Mouse (Mus musculus): Measurements from ENCODE around the gene Tmem208. TPM values are rescaled to one million over a fixed set of nuclear protein-coding genes. Genes with fewer than 3 reads are reported as not detected.

The Tmem208 gene
- polyA plus RNA-seq, 1 experiment from 2014 or later = 88.6 TPM

DNA sequence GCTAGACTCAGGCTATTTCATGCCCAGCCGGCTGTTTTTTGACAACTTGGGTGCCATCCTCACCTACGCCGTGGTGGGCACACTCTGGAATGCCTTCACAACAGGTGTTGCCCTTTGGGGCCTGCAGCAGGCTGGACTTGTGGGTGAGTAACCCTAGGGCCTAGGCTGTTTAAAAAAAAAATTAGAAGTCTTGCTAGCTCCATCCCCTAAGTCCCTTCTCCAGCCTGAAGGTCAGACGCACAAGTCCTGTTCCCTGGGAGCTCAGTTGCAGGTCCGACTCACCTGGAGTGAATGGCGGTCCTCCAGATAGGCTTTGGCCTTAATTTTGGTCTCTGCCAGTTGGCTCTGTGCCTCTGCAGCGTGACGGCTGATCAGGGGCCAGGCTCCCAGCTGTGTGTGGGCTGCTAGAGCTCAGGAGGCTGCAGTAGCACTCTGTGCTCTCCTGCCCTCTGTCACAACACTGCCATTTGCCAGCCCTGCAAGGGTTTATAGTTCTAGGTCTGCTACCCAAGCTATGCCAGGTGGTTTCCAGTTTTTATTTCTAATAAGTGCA lies 27.5 kb downstream of the Tmem208 start:
- 78% methylated on average over 8 of the region's 8 CpGs for WGBS
- Histone ChIP-seq H3K36me3 (ENCODE audit: control insufficient read depth, insufficient read depth, low read length) (no peaks in the 10 kb centered on the region), H3K27me3 (ENCODE audit: control insufficient read depth, insufficient read depth, low read length) (0 out of 2 replicates have a peak, but pooled peaks cover 5% of the 10 kb centered on the region), H3K4me2 (ENCODE audit: low read length) (no peak overlapping the region), H3K9ac (ENCODE audit: low read length) (no peak overlapping the region), H3K27ac (replicated peaks in 1 of 2; ENCODE audit: control insufficient read depth in 1 of 2, insufficient read depth in 1 of 2, low read depth in 2 of 2, low read length in 2 of 2) (no peak overlapping the region), H3K9me3 (ENCODE audit: control insufficient read depth, low read length) (no peaks in the 10 kb centered on the region), H3K4me1 (ENCODE audit: control insufficient read depth in 2 of 2, insufficient read depth in 2 of 2, low read length in 2 of 2) (peaks cover 14 to 15% of the 10 kb centered on the region in 2 experiments), H3K4me3 (ENCODE audit: control insufficient read depth in 1 of 2, insufficient read depth in 1 of 2, low read depth in 1 of 2, low read length in 2 of 2) (no peak overlapping the region)
- no peak for ATAC-seq (ENCODE audit: insufficient number of reproducible peaks, insufficient read depth, low FRiP score, low read depth)

GRCm38 (mm10) chr8:105354549-105354948 lies 28.4 kb downstream of the Tmem208 start:
- Histone ChIP-seq H3K36me3 (ENCODE audit: control insufficient read depth, insufficient read depth, low read length) (no peaks in the 10 kb centered on the region), H3K27ac (replicated peaks in 1 of 2; ENCODE audit: control insufficient read depth in 1 of 2, insufficient read depth in 1 of 2, low read depth in 2 of 2, low read length in 2 of 2) (no peak overlapping the region), H3K4me3 (ENCODE audit: control insufficient read depth in 1 of 2, insufficient read depth in 1 of 2, low read depth in 1 of 2, low read length in 2 of 2) (no peak overlapping the region), H3K9me3 (ENCODE audit: control insufficient read depth, low read length) (no peaks in the 10 kb centered on the region), H3K9ac (ENCODE audit: low read length) (no peak overlapping the region), H3K4me1 (ENCODE audit: control insufficient read depth in 2 of 2, insufficient read depth in 2 of 2, low read length in 2 of 2) (peaks cover 11 to 12% of the 10 kb centered on the region in 2 experiments), H3K27me3 (ENCODE audit: control insufficient read depth, insufficient read depth, low read length) (0 out of 2 replicates have a peak, but pooled peaks cover 5% of the 10 kb centered on the region), H3K4me2 (ENCODE audit: low read length) (no peak overlapping the region)
- 89% methylated on average over 4 of the region's 4 CpGs for WGBS
- ATAC-seq (ENCODE audit: insufficient number of reproducible peaks, insufficient read depth, low FRiP score, low read depth) = no peak

GRCm38 (mm10) chr8:105355179-105356024 lies 29.2 kb downstream of the Tmem208 start:
- H3K4me3 ChIP-seq (ENCODE audit: control insufficient read depth in 1 of 2, insufficient read depth in 1 of 2, low read depth in 1 of 2, low read length in 2 of 2) = no peak overlapping the region
- no peak for ATAC-seq (ENCODE audit: insufficient number of reproducible peaks, insufficient read depth, low FRiP score, low read depth)
- H3K27ac ChIP-seq (replicated peaks in 1 of 2; ENCODE audit: control insufficient read depth in 1 of 2, insufficient read depth in 1 of 2, low read depth in 2 of 2, low read length in 2 of 2) = no peak overlapping the region
- H3K4me1 ChIP-seq (ENCODE audit: control insufficient read depth in 2 of 2, insufficient read depth in 2 of 2, low read length in 2 of 2) = peaks cover 5 to 7% of the 10 kb centered on the region in 2 experiments; a peak in 3 of 4 replicates
- H3K27me3 ChIP-seq (ENCODE audit: control insufficient read depth, insufficient read depth, low read length) = 0 out of 2 replicates have a peak, but pooled peaks cover 5% of the 10 kb centered on the region
- no peak overlapping the region for H3K9ac ChIP-seq (ENCODE audit: low read length)
- no peaks in the 10 kb centered on the region for H3K36me3 ChIP-seq (ENCODE audit: control insufficient read depth, insufficient read depth, low read length)
- WGBS = 70% methylated on average over 26 of the region's 26 CpGs
- H3K4me2 ChIP-seq (ENCODE audit: low read length) = no peak overlapping the region
- H3K9me3 ChIP-seq (ENCODE audit: control insufficient read depth, low read length) = no peaks in the 10 kb centered on the region

GRCm38 (mm10) chr8:105356681-105357080 lies 30.5 kb downstream of the Tmem208 start:
- H3K4me1 ChIP-seq (ENCODE audit: control insufficient read depth in 2 of 2, insufficient read depth in 2 of 2, low read length in 2 of 2) = peaks cover 2 to 3% of the 10 kb centered on the region in 2 experiments; a peak in 2 of 4 replicates
- no peak overlapping the region for H3K4me3 ChIP-seq (ENCODE audit: control insufficient read depth in 1 of 2, insufficient read depth in 1 of 2, low read depth in 1 of 2, low read length in 2 of 2)
- H3K27me3 ChIP-seq (ENCODE audit: control insufficient read depth, insufficient read depth, low read length) = no peaks in the 10 kb centered on the region
- no peaks in the 10 kb centered on the region for H3K36me3 ChIP-seq (ENCODE audit: control insufficient read depth, insufficient read depth, low read length)
- H3K4me2 ChIP-seq (ENCODE audit: low read length) = no peak overlapping the region
- no peaks in the 10 kb centered on the region for H3K9me3 ChIP-seq (ENCODE audit: control insufficient read depth, low read length)
- 88% methylated on average over 14 of the region's 14 CpGs for WGBS
- no peak overlapping the region for H3K9ac ChIP-seq (ENCODE audit: low read length)
- H3K27ac ChIP-seq (replicated peaks in 1 of 2; ENCODE audit: control insufficient read depth in 1 of 2, insufficient read depth in 1 of 2, low read depth in 2 of 2, low read length in 2 of 2) = no peak overlapping the region
- ATAC-seq (ENCODE audit: insufficient number of reproducible peaks, insufficient read depth, low FRiP score, low read depth) = no peak

GRCm38 (mm10) chr8:105359208-105359607 lies 33.1 kb downstream of the Tmem208 start:
- Histone ChIP-seq H3K9me3 (ENCODE audit: control insufficient read depth, low read length) (no peaks in the 10 kb centered on the region), H3K9ac (ENCODE audit: low read length) (no peak overlapping the region), H3K27ac (replicated peaks in 1 of 2; ENCODE audit: control insufficient read depth in 1 of 2, insufficient read depth in 1 of 2, low read depth in 2 of 2, low read length in 2 of 2) (no peak overlapping the region), H3K4me1 (ENCODE audit: control insufficient read depth in 2 of 2, insufficient read depth in 2 of 2, low read length in 2 of 2) (peaks cover 3 to 6% of the 10 kb centered on the region in 2 experiments; a peak in 3 of 4 replicates), H3K27me3 (ENCODE audit: control insufficient read depth, insufficient read depth, low read length) (no peaks in the 10 kb centered on the region), H3K4me2 (ENCODE audit: low read length) (no peak overlapping the region), H3K4me3 (ENCODE audit: control insufficient read depth in 1 of 2, insufficient read depth in 1 of 2, low read depth in 1 of 2, low read length in 2 of 2) (no peak overlapping the region), H3K36me3 (ENCODE audit: control insufficient read depth, insufficient read depth, low read length) (no peaks in the 10 kb centered on the region)
- ATAC-seq (ENCODE audit: insufficient number of reproducible peaks, insufficient read depth, low FRiP score, low read depth) = no peak
- 77% methylated on average over 15 of the region's 15 CpGs for WGBS

- H3K27ac ChIP-seq (replicated peaks in 1 of 2; ENCODE audit: control insufficient read depth in 1 of 2, insufficient read depth in 1 of 2, low read depth in 2 of 2, low read length in 2 of 2) = no peak overlapping the region
- no peak for ATAC-seq (ENCODE audit: insufficient number of reproducible peaks, insufficient read depth, low FRiP score, low read depth)
- no peaks in the 10 kb centered on the region for H3K36me3 ChIP-seq (ENCODE audit: control insufficient read depth, insufficient read depth, low read length)
- H3K27me3 ChIP-seq (ENCODE audit: control insufficient read depth, insufficient read depth, low read length) = no peaks in the 10 kb centered on the region
- H3K4me1 ChIP-seq (ENCODE audit: control insufficient read depth in 2 of 2, insufficient read depth in 2 of 2, low read length in 2 of 2) = peaks cover 3 to 6% of the 10 kb centered on the region in 2 experiments; a peak in 3 of 4 replicates
- no peak overlapping the region for H3K4me3 ChIP-seq (ENCODE audit: control insufficient read depth in 1 of 2, insufficient read depth in 1 of 2, low read depth in 1 of 2, low read length in 2 of 2)
- no peak overlapping the region for H3K4me2 ChIP-seq (ENCODE audit: low read length)
- WGBS = 37% methylated on average over 4 of the region's 4 CpGs
- no peak overlapping the region for H3K9ac ChIP-seq (ENCODE audit: low read length)
- no peaks in the 10 kb centered on the region for H3K9me3 ChIP-seq (ENCODE audit: control insufficient read depth, low read length)
Measured at GRCm38 (mm10) chr8:105359646-105360045, 33.5 kb downstream of the Tmem208 start.

DNA sequence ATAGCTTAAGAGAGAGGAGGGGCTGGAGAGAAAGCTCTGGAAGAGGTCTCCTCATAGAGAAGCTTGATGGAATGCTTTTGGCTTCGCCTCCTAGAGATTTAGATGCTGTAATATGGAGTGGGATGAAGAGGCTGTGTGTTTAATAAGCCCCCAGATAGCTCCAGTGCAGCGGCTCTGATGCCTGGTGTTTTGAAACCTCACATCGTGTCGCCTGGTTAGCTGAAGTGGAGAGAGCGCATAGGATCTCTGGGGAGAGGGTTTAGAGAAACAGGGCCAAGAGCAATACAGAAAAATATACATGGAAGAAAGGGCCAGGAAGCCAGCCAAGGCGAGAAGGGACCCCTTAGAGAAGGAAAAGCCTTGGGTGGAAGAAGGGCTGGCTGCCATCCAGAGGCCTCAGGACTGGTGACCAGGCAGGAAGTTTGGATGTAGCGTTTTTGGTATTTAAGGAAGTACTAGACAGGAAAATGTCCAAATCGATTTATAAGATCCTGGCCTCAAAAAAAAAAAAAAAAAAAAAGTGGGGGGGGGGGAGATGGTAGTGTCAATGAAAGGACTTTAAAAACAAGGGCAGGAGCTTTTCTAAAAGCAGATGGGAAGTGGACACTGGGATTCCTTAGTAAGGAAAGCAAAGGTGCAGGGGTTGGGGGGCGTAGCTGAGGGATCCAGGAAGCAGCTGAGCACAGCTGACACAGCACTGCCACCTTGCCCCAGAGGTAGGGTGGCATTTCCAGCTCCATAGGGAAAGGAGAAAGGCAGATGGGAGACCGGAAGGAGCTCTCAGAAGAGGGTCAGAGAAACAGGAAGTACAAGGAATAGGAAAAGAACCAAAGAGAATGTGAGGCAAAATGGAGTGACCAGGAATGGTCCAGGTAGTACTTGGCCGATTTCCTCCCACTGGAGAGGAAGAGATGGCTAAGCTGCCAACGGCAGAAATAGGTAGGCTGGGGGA lies 35.9 kb downstream of the Tmem208 start:
- Histone ChIP-seq H3K4me1 (ENCODE audit: control insufficient read depth in 2 of 2, insufficient read depth in 2 of 2, low read length in 2 of 2) (peaks cover 3 to 4% of the 10 kb centered on the region in 2 experiments; a peak in 3 of 4 replicates), H3K9ac (ENCODE audit: low read length) (no peak overlapping the region), H3K27me3 (ENCODE audit: control insufficient read depth, insufficient read depth, low read length) (no peaks in the 10 kb centered on the region), H3K9me3 (ENCODE audit: control insufficient read depth, low read length) (no peaks in the 10 kb centered on the region), H3K27ac (replicated peaks in 1 of 2; ENCODE audit: control insufficient read depth in 1 of 2, insufficient read depth in 1 of 2, low read depth in 2 of 2, low read length in 2 of 2) (peak overlapping the region; percentile 29 to 54), H3K36me3 (ENCODE audit: control insufficient read depth, insufficient read depth, low read length) (no peaks in the 10 kb centered on the region), H3K4me3 (ENCODE audit: control insufficient read depth in 1 of 2, insufficient read depth in 1 of 2, low read depth in 1 of 2, low read length in 2 of 2) (no peak overlapping the region), H3K4me2 (ENCODE audit: low read length) (no peak overlapping the region)
- WGBS = 59% methylated on average over 12 of the region's 12 CpGs
- no peak for ATAC-seq (ENCODE audit: insufficient number of reproducible peaks, insufficient read depth, low FRiP score, low read depth)
